Mouse (Mus musculus): ENCODE data around the gene Phykpl.

The Phykpl gene

DNA sequence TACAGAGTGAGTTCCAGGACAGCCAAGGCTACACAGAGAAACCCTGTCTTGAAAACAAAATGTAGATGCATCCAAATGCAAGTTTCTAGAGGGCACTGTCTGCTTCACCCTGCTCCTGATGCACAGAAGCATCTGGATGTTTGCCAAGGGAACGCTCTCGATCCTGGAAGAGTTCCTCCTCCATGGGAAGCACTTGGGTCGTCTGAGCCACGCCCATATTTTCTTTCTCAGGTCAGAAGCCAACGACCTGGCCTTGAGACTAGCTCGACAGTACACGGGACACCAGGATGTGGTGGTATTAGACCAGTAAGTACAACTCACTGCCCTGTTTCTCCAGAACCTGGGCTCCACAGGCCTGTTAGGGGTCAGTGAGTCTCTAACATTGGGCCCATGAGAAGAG lies 6.6 kb downstream of the Phykpl start:
- Histone ChIP-seq H3K4me1 (replicated peaks; ENCODE audit: low read depth, low read length) (peaks cover 54% of the 10 kb centered on the region), H3K9me3 (ENCODE audit: low read length) (no peaks in the 10 kb centered on the region), H3K4me3 (replicated peaks; ENCODE audit: low read length) (no peak overlapping the region), H3K27me3 (ENCODE audit: insufficient read depth, low read length) (no peaks in the 10 kb centered on the region), H3K36me3 (ENCODE audit: insufficient read depth, low read length) (peaks cover 100% of the 10 kb centered on the region)
- no peak for TF ChIP-seq NANOG (IDR thresholded peaks at IDR 0.05; ENCODE audit: borderline replicate concordance, low read length)
- no peak for TF ChIP-seq POU5F1 (IDR thresholded peaks at IDR 0.05; ENCODE audit: borderline replicate concordance, low read length)
- no peak for TF ChIP-seq CTCF (conservative IDR thresholded peaks at IDR 0.05; ENCODE audit: low read length)

DNA sequence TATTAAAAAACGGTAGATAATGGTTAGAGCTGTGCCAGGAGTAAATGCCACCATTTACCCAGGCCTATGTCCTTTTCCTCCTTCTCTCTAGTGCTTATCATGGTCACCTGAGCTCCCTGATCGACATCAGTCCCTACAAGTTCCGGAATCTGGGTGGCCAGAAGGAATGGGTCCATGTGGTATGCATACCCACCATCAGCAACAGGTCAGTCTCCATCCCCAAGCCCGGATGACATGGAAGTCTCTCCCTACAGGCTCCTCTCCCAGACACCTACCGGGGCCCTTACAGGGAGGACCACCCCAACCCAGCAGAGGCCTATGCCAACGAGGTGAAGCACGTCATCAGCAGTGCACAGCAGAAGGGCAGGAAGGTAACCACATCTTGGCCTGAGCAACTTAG lies 7.4 kb downstream of the Phykpl start:
- peaks cover 100% of the 10 kb centered on the region for H3K36me3 ChIP-seq (ENCODE audit: insufficient read depth, low read length)
- TF ChIP-seq NANOG (IDR thresholded peaks at IDR 0.05; ENCODE audit: borderline replicate concordance, low read length) (no peak), CTCF (conservative IDR thresholded peaks at IDR 0.05; ENCODE audit: low read length) (no peak), POU5F1 (IDR thresholded peaks at IDR 0.05; ENCODE audit: borderline replicate concordance, low read length) (no peak)
- H3K9me3 ChIP-seq (ENCODE audit: low read length) = no peaks in the 10 kb centered on the region

DNA sequence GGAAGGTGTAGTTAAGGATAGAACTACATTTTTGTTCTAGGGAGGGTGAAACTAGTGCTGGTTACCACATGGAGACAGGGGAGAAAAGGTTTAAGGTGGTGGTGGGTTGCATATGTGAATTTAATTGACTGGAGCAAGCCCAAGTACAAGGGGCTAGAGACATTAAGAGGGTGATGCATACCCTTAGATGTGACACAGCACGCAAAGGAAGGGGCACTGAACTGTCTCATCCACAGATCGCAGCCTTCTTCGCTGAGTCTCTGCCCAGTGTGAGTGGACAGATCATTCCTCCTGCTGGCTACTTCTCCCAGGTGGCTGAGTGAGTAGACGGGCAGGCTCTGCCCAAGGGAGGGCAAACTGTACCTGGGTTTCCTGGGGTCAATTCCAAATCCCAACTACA lies 8.8 kb downstream of the Phykpl start:
- Histone ChIP-seq H3K27me3 (ENCODE audit: insufficient read depth, low read length) (no peaks in the 10 kb centered on the region), H3K4me1 (replicated peaks; ENCODE audit: low read depth, low read length) (peaks cover 54% of the 10 kb centered on the region), H3K4me3 (replicated peaks; ENCODE audit: low read length) (no peak overlapping the region), H3K36me3 (ENCODE audit: insufficient read depth, low read length) (peaks cover 100% of the 10 kb centered on the region), H3K9me3 (ENCODE audit: low read length) (no peaks in the 10 kb centered on the region)
- no peak for TF ChIP-seq NANOG (IDR thresholded peaks at IDR 0.05; ENCODE audit: borderline replicate concordance, low read length)
- no peak for TF ChIP-seq CTCF (conservative IDR thresholded peaks at IDR 0.05; ENCODE audit: low read length)
- no peak for TF ChIP-seq POU5F1 (IDR thresholded peaks at IDR 0.05; ENCODE audit: borderline replicate concordance, low read length)

More for the DNA sequence above, 7.4 kb downstream of the Phykpl start:
- no peaks in the 10 kb centered on the region for H3K27me3 ChIP-seq (ENCODE audit: insufficient read depth, low read length)
- peaks cover 53% of the 10 kb centered on the region for H3K4me1 ChIP-seq (replicated peaks; ENCODE audit: low read depth, low read length)
- no peak overlapping the region for H3K4me3 ChIP-seq (replicated peaks; ENCODE audit: low read length)

DNA sequence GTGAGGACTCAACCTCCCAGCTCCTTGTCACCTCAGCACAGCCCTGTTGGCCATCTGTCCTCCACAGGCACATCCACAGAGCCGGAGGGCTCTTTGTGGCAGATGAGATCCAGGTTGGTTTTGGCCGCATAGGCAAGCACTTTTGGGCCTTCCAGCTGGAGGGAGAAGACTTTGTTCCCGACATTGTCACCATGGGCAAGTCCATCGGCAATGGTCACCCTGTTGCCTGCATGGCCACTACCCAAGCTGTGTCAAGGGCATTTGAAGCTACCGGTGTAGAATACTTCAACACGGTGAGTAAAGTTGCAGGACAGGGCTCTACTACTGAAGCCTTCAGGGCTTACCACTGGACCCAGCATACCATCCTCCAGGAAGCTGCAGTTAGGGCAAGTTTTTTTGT lies 9.3 kb downstream of the Phykpl start:
- no peak overlapping the region for H3K4me3 ChIP-seq (replicated peaks; ENCODE audit: low read length)
- no peaks in the 10 kb centered on the region for H3K27me3 ChIP-seq (ENCODE audit: insufficient read depth, low read length)
- TF ChIP-seq CTCF (conservative IDR thresholded peaks at IDR 0.05; ENCODE audit: low read length) (no peak), NANOG (IDR thresholded peaks at IDR 0.05; ENCODE audit: borderline replicate concordance, low read length) (no peak), POU5F1 (IDR thresholded peaks at IDR 0.05; ENCODE audit: borderline replicate concordance, low read length) (no peak)
- peaks cover 100% of the 10 kb centered on the region for H3K36me3 ChIP-seq (ENCODE audit: insufficient read depth, low read length)
- peaks cover 59% of the 10 kb centered on the region for H3K4me1 ChIP-seq (replicated peaks; ENCODE audit: low read depth, low read length)
- no peaks in the 10 kb centered on the region for H3K9me3 ChIP-seq (ENCODE audit: low read length)

DNA sequence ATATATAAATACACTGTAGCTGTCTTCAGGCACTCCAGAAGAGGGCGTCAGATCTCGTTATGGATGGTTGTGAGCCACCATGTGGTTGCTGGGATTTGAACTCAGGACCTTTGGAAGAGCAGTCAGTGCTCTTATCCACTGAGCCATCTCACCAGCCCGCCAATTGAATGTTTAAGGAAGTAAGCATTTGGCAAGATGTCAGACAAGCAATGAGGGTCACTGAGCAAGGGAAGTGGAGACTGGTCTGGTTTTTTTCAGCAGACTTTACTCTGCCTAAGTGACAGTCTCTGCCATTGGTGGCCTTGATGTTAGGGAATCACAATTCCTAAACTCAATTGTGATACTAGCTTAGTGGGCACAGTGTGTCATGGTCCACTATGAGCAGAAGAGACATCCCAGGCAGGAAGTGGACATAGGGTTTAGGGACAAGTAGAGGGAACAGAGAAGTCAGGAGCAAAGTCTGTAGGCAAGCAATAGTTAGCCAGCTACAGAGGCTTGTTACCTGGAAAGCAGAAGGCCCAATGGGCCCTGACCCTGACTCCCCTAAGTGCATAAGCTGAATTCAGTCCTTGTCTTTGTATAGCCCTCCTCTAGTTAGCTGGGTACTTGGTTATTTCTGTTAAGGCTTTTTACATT lies 10.3 kb downstream of the Phykpl start:
- H3K9me3 ChIP-seq (ENCODE audit: low read length) = no peaks in the 10 kb centered on the region
- no peak overlapping the region for H3K4me3 ChIP-seq (replicated peaks; ENCODE audit: low read length)
- no peak for TF ChIP-seq CTCF (conservative IDR thresholded peaks at IDR 0.05; ENCODE audit: low read length)
- H3K27me3 ChIP-seq (ENCODE audit: insufficient read depth, low read length) = no peaks in the 10 kb centered on the region
- peaks cover 68% of the 10 kb centered on the region for H3K4me1 ChIP-seq (replicated peaks; ENCODE audit: low read depth, low read length)
- peaks cover 100% of the 10 kb centered on the region for H3K36me3 ChIP-seq (ENCODE audit: insufficient read depth, low read length)

DNA sequence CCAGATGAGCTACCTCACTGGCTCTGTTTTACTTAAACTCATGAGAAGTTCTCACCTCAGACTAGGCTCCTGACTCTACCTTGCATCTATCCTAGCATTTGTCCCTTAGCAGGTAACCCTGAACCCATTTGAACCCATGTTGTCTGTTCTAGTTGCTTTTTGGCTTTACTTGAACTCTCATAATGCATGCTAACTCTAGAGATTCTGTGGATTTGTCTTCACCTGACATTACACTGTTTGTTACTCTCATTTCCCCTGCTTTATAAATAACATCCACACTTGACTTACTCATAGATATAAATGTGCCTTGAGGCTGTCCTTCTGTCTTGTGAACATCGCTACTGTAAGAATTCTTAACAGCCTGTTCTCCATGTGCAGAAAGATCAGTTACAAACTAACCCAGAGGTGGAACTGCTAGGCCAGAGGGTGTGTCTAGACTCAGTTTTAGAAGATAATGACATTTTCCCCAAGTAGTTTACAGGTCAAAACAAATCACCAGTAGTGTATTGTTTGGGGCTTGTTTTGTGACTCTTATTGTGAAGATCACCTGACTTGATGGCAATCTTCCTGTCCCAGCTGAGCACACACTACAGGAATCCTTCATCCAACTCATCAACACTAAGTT lies 11.0 kb downstream of the Phykpl start:
- Histone ChIP-seq H3K27me3 (ENCODE audit: insufficient read depth, low read length) (no peaks in the 10 kb centered on the region), H3K4me1 (replicated peaks; ENCODE audit: low read depth, low read length) (peaks cover 74% of the 10 kb centered on the region), H3K9me3 (ENCODE audit: low read length) (no peaks in the 10 kb centered on the region), H3K4me3 (replicated peaks; ENCODE audit: low read length) (no peak overlapping the region), H3K36me3 (ENCODE audit: insufficient read depth, low read length) (peaks cover 100% of the 10 kb centered on the region)
- TF ChIP-seq NANOG (IDR thresholded peaks at IDR 0.05; ENCODE audit: borderline replicate concordance, low read length) (no peak), POU5F1 (IDR thresholded peaks at IDR 0.05; ENCODE audit: borderline replicate concordance, low read length) (no peak), CTCF (conservative IDR thresholded peaks at IDR 0.05; ENCODE audit: low read length) (no peak)

DNA sequence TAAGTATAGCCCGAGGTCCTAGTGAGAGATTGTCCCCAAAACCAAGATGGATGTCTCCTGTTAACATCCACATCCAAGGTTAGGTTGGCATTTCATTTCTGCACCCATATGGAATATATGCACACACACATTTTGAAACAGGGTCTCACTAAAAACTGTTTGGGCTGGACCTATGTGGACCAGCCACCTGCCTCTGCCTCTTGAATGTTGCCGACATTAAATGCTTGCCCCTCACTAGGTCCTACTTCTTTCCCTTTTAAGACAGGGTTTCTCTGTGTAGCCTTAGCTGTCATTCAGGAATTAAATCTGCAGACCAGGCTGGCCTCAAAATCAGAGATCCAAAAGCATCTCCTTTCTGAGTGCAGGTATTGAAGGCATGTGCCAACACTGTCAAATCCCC lies 13.0 kb downstream of the Phykpl start:
- Histone ChIP-seq H3K9me3 (ENCODE audit: low read length) (no peaks in the 10 kb centered on the region), H3K36me3 (ENCODE audit: insufficient read depth, low read length) (peaks cover 100% of the 10 kb centered on the region), H3K27me3 (ENCODE audit: insufficient read depth, low read length) (no peaks in the 10 kb centered on the region), H3K4me1 (replicated peaks; ENCODE audit: low read depth, low read length) (peaks cover 78% of the 10 kb centered on the region), H3K4me3 (replicated peaks; ENCODE audit: low read length) (no peak overlapping the region)
- TF ChIP-seq CTCF (conservative IDR thresholded peaks at IDR 0.05; ENCODE audit: low read length) (no peak), NANOG (IDR thresholded peaks at IDR 0.05; ENCODE audit: borderline replicate concordance, low read length) (no peak), POU5F1 (IDR thresholded peaks at IDR 0.05; ENCODE audit: borderline replicate concordance, low read length) (no peak)

DNA sequence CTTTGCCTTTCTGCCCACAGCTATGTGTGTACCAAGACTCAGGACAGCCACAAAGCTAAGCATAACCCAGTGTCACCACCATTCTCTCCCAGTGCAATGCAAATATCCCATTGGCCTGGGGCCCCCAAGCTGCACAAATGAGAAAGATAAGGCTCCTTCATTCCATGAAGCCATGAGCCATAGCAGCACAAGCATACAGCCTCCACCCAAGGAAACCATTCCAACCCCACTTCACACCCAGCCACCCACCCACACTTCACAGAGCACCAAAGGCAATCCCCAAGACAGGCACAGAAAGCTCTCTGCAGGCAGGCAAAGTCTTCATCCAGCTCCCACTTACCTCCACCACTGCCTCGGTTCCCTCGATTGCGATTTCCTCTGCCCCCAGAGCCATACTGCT lies 17.7 kb downstream of the Phykpl start:
- Histone ChIP-seq H3K4me3 (replicated peaks; ENCODE audit: low read length) (peak overlapping the region; percentile 96), H3K27me3 (ENCODE audit: insufficient read depth, low read length) (no peaks in the 10 kb centered on the region), H3K36me3 (ENCODE audit: insufficient read depth, low read length) (peaks cover 85% of the 10 kb centered on the region), H3K9me3 (ENCODE audit: low read length) (no peaks in the 10 kb centered on the region), H3K4me1 (replicated peaks; ENCODE audit: low read depth, low read length) (peaks cover 82% of the 10 kb centered on the region)
- TF ChIP-seq CTCF (conservative IDR thresholded peaks at IDR 0.05; ENCODE audit: low read length) (no peak), POU5F1 (IDR thresholded peaks at IDR 0.05; ENCODE audit: borderline replicate concordance, low read length) (no peak), NANOG (IDR thresholded peaks at IDR 0.05; ENCODE audit: borderline replicate concordance, low read length) (no peak)
